Mouse (Mus musculus): Measurements from ENCODE around the gene Rbms3.

Rbms3 gene

DNA sequence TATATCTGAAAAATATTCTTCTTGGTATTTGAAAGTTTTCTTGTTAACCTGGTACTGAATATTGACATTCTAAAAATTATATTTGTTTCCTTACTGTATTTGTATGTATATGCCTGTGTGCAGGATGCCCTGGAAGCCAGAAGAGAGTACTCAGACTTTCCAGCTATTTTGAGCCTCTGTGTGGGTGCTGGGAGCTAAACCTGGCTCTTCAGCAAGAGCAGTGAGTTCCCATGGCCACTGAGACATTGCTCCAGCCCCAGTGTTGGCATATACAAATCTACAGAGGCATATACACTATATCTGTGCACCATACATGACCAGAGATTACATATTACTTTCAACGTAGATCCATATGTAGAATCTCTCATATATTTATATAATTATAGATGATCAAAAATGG is 581.1 kb downstream of the Rbms3 start:
- DNase-seq (ENCODE audit: low read depth) = no peak

DNA sequence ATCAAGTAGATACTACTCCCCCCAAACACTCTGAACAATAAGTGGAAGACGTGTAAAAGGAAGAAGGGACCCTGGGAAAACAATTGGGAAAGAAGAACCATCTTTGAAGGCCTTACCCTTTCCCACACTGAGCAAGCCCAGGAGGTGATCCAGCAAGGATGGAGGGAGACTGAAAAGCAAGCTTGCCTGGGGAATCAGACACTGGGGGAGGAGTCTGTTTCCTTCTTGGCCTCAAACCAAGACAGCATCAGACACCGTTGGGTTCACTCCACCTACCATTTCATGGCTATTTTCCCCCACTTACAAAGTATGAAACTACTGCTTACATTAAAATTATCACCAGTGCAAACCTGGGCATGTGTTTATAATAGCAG is 587.7 kb downstream of the Rbms3 start:
- no peak for DNase-seq (ENCODE audit: low read depth)

DNA sequence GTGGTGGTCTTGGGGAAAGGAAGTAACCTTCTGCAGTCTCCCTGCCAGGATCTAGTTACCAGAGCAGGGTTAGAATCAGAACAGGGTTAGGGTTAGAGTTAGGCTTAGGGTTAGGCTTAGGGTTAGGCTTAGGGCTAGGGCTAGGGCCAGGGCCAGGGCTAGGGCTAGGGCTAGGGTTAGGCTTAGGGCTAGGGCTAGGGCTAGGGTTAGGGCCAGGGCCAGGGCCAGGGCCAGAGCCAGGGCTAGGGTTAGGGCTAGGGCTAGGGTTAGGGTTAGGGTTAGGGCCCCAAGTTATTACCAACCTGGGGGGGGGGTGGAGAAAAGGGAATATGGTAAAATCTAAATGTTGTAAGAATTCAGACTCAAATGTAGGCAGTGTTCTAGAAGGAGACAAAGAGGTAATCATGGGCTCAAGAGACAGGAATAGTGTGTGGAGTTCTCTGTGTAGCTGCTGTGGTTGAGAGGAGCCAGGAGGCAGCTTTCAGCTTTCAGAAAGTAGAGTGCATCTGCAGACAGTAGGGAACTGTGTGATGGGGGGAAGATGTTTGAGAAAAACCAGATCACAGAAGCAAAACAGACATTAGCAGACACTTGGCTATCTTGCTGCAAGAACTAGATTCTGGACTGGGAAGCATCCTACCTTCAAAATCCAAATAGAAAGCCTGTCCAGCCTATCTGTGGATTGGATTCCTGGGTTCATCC is 588.3 kb downstream of the Rbms3 start:
- DNase-seq (ENCODE audit: low read depth) = no peak

DNA sequence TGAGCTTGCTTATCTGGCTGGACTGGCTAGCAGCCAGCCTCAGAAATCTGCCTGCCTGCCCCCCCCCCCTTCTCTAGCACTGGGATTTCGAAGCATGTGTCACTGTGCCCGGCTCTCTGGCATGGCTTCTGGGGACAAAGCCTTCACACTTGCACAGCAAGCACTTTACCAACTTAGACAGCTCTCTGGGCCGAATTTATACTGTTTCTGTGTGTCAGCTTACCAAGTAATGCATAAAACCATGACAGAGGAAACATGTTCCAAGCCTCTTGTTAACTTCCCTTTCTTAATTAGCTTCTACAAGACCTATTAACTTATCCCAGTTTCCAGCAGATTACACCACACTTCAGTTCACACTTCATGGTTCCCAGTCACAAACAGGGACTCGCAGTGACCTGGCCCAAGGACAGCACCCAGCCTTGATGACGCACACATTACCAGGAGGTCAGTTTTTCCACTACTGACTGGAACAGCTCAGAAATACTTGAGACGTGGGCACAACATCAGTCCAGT is 589.7 kb downstream of the Rbms3 start:
- no peak for DNase-seq (ENCODE audit: low read depth)

DNA sequence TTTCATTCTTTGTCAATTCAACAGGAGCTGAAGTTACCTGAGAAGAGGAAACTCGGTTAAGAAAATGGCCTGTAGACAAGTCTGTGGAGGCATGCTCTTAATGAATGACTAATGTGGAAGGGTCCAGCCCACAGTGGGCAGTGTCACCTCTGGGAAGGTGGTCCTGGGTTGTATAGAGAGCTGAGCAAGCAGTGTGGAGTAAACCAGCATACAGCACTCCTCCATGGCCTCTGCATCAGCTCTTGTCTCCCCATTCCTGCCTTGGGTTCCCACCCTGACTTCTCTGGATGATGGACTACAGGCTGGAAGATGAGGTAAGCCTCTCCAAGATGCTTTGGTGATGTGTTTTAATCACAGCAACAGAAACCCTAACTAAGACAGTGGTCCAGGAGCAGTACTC is 597.0 kb downstream of the Rbms3 start:
- no peak for DNase-seq (ENCODE audit: low read depth)

DNA sequence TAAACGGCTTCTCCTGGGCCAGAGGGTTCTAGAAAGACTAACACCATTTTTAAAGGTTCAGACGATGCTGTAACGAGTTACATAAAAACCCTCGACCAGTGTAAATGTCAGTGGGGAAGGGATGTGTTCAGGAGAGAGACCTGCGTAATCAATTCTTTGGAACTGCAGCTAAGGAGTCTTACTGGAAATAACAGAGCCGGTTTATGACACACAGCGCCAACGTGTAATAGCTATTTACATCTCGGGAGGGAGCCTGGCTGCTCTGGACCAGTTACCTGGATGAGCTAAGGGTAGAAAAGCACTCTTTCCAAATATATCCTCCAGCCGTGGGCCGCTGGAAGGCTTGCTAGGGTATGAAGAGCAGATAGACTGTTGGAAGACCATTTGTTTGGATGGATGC is 598.5 kb downstream of the Rbms3 start:
- DNase-seq (ENCODE audit: low read depth) = no peak

DNA sequence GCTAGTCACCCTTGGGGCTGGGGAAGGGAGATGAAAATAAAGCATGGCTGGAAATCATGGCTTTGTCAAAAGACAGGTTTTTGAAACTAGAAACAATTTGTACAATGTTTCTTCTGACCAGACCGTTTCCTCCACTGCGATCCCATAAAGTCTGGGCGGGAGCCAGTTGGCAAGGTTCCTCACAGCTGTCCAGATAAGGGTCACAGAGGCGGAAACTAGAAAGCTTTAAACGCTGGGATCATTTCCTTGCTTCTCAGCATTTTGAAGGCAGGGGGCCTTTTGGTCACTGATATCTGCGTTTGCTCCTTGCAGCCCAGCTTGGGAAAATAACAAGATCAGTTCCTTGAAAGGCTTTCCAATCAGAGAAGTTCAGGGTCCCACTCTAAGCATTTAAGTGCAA is 598.9 kb downstream of the Rbms3 start:
- no peak for DNase-seq (ENCODE audit: low read depth)

DNA sequence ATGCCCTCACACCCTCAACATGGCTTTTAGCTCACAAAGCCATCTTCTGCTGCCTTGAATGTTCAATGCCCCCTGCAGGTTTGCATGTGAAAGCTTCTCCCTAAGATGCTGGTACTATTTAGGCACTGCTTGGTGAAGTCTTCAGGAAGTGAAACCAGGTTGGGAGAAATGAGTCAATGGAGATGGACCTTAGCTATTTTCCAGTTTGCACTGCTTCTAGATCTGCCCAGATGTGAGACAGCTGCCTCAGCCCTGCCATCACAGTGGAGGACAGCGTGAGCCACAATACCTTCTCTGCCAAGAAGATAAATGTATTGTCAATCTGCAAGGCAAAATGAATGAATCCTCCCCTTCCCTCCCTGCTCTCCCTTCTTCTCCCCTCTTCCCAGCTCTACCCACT is 599.8 kb downstream of the Rbms3 start:
- no peak for DNase-seq (ENCODE audit: low read depth)

DNA sequence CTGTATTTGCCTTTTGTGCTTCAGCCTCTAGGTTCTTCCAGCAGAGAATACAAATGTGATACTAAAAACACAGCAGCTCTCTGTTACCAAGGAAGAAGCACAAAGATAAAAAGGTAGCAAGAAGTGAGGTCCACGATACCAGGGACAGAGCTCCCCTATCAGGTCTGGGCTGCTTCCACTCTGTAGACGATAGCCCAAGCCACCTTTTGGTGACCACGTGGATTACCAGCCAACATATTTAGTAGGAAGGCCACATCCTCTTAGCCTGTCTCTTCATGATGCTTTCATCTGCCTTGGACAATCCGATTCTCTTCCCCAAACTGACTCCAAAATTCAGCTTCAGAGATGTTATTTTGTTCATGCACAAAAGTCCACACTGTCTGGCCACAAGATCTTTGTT is 601.1 kb downstream of the Rbms3 start:
- no peak for DNase-seq (ENCODE audit: low read depth)

DNA sequence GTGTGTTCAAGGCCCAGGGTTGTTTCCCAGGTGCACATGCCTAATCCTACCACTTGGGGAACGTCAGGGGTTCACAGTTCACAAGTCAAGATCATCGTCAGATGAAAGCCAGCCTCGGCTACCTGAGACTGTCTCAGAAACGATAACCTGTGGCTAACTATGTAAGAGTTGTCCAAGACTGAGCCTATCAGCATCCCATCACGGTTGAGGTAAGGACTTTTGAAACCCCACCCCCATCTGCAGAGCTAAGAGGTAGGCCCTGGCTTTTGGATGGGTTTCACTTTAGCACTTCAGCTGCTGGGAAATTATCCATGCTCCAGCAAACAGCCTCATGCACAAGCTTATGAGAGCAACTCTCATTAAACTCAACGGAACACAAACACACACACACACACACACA is 607.6 kb downstream of the Rbms3 start:
- no peak for DNase-seq (ENCODE audit: low read depth)

DNA sequence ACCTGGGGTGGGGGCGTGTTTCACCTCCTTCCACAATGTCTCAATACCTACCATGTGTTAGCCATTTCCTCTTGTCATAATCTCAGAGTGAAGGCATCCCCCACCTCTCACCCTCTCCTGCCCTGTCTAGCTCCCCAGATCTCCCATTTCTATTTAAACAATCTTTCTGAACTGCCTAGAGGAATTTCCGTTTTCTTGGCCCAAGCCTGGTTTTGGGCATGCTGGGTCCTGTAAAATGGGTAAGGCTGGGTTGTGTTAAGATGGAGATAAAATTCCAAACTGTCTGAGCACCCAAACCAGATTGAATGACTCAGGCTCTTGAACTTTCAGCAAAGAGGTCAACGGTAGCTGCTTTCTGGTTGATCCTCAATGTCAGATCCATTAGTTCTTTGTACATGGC is 608.2 kb downstream of the Rbms3 start:
- no peak for DNase-seq (ENCODE audit: low read depth)

DNA sequence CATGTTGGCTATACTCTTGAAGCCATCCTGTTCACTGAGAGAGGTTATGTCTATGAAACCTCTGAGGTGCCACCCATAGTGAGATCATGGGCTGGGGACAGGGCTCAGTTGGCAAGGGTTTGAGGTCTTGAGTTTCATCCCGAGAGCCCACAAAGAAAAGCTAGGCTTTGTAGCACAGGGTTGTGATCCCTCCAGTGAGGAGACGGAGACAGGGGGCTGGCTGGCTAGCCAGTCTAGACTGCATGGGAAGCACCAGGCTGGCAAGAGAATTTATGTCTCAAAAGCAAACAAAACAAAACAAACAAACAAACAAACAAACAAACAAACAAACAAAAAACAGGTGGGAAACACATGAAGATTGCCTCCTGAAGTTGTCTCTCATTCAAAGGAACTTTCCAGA is 609.5 kb downstream of the Rbms3 start:
- DNase-seq (ENCODE audit: low read depth) = no peak

DNA sequence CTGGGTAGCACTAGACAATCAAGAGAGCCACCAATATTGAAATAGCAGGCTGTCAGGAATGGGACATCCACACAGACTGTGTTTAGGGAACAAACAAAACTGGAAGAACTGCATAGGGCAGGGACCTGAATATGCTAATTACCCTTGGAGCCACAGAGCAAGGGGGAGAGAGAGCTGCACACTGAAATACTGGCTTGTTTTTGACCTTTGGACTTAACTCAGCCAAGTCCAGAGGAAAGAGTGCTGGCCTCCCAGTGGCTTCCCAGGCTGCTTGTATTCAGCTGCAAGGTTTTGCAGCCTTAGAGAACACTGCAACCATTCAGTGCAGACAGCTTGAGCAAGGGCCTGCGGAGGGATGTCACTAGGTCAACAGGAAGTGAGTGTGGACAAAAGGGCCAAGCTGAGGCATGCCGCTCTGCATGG is 611.0 kb downstream of the Rbms3 start:
- DNase-seq (ENCODE audit: low read depth) = no peak

DNA sequence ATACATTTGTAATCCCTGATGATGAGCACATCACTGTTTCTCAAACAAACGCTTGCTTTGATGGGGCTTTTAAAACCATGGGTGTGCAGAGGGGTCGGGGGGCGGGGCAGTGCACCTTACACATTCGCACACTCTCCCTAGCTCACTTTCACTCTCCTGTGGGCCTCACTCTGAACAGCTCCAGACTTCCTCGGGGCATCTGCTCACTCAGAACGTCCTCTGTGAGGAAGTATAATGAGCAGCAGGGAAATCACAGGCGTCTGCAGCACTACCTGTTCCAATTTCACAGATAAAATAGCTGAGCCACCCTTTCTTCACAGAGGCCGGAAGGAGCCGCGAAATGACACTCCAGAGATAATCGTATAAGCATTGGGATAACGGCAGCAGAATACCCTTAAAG is 611.4 kb downstream of the Rbms3 start:
- no peak for DNase-seq (ENCODE audit: low read depth)

DNA sequence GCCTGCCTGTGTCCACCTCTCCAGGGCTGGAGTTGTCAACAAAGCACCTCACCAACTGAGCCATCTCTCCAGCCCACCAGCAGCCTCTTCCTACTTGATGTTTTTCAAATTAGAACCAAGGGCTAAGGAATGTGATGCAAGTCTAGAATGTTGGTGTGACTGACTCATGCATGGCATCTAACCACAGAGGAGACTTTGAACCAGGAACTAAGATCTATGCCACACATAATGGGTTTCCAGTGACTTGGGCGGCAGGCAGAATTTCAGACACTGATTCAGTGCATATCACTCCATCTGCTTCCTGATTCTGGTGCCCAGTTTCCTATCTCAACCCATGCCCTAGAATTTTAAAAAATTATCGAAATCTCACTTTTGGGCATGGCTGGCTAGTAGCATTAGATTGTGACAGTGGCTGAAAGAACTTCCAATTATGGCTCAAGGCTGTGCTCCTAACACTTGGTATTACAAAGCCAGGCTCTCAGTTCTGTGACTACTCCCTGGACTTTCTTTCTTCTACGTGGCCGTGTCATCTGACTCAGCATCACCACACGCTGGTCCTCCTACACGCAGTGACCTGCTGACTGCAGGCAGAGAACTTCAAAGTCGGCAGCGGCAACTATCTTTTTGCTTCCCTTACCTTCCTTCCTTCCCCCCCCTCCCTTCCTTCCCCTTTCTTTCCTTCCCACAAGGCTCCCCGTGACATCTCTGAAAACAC is 613.0 kb downstream of the Rbms3 start:
- no peak for DNase-seq (ENCODE audit: low read depth)

DNA sequence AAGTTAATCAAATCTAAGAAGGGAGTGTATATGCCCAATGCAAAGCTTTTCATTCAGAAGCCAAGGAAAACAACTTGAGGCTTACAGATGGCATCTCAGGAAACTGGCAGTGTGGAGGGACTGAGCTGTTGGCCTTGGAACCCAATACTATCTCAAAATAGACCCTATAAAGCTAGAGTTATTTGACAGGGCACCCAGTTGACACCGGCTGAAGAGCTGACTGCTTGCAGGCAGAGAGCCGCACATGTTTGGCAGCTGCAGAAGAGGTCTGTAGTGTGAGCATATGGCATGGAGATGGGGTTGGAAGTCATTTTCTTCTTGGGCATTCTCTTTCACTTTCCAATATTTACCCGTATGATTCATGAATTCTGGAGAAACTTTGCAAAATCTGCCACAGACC is 616.3 kb downstream of the Rbms3 start:
- no peak for DNase-seq (ENCODE audit: low read depth)

DNA sequence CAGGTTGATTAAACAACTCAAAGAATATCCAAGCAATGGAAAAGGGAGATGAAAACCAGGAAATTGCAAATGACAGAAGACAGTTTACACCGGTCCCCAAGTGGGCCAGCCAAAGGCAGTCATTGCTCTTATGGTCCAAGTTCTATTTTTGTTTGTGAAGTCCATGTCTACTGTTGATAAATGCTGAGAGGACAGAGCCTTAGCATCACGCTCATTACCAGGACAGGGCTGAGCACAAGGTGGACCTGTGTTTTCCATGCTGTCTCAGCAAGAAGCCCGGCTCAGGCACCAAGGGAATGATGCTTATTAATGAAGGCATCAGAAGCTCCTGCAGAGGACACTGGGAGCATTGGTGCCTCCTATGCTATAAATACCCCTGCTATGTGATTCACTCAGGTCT is 618.9 kb downstream of the Rbms3 start:
- no peak for DNase-seq (ENCODE audit: low read depth)

DNA sequence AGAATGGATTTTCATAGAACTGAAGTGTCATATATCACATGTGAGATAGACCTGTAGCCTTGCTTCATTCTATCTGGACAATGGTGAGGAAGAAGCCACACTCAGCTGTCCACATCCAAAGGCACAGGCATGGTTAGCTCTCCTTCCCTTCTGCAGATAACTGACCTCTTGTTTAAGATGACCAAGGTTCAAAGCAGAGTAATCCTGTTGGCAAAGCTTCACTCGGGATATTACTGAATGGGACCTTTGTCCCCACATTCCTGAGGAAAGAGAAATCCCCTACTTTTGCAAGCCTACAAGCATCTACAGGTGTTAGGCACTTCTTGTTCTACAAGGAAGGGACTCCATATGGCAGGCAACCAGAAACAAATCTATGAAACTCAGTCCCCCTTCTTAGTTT is 621.5 kb downstream of the Rbms3 start:
- DNase-seq (ENCODE audit: low read depth) = no peak

DNA sequence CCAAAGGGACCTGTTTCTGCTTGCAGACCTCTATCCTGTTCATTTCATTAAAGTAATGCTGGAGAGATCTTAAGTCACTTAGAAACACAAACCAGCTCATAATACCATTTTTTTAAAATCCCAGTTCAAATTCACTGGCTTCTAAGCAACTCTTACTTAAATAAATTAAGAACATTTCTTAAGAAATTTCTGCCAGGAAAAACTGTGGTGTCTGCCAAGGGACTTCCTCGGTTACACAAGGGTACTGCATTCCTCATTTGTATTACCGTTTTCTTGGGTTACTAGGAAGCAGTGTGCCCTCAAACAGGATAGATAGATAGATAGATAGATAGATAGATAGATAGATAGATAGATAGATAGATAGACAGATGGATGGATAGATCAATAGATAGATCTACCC is 627.6 kb downstream of the Rbms3 start:
- DNase-seq (ENCODE audit: low read depth) = no peak

DNA sequence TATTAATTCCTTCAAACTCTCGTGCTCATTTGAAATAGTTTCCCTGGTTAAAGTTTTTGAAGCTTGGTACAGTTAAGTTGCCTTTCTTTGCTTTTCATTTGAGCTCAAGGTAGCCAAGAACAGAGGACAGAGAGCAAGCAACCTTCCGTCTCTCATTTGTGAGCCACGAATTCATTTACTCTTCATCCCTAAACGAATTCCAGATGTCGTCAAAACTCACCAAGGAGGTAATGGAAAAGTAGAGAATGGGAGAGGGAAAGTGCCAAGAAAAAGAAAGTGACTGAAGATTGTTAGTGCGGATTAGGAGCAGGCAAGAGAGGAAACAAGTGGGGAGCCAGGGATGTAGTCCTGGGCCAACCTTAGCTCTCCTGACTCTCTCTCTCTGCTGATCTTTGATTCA is 630.5 kb downstream of the Rbms3 start:
- no peak for DNase-seq (ENCODE audit: low read depth)

DNA sequence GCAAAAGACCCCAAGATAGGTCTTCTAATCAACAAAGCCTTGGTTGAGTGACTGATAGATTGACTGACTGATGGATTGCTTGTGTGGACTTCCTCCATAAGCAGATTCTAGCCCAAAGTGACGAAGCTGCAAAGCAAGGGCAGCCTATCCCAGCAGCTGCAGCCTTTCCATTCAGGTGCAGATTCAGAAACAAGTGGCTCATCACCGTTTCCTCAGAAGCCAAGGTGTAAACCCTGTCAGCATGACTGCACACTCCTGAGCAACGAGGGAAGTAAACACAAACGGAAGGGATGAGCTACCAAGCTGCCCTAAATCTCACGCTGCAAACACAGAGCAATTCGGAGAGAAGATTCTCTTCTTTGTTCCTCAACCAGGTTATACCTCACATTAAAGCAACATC is 639.4 kb downstream of the Rbms3 start:
- no peak for DNase-seq (ENCODE audit: low read depth)

DNA sequence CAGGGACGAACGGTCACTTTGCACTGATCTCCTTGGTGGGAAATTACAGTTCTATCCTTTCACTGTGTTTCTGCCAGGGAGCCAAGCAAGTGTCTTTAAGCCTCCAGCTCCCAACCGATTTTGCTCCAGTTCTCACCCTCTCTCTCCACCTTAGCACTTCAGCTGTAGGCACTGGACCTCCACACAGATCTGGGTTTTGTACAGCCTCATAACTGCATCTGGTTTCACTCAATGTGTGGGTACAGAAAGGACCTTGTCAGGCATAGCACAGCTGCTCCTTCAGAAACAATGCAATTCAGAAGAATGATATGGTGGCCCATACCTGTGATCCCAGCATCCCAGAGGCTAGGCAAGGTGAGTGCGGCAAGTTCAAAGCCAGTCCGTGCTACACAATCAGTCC is 648.9 kb downstream of the Rbms3 start:
- no peak for DNase-seq (ENCODE audit: low read depth)

DNA sequence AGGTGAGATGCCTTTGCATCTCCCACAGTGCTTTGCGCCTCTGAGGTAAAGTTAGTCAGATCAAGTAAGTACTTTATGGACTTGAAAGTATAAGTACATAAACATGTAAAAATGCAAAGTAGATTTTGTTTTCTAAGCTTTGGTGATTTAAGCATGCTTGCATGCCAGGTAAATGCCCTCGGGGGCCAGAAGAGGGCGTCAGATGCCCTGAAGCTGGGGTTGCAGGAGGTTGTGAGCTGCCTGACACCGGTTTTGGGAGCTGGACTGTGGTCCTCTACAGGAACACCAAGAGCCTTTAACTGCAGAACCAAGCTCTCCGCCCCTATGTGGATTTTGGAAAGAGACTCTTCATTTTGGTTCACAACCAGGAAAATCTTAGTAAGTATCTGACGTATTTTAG is 652.3 kb downstream of the Rbms3 start:
- no peak for DNase-seq (ENCODE audit: low read depth)
